Mouse (Mus musculus) liver, postnatal 0 days (tissue): ENCODE results near the gene Lamtor1.

Experiments
- CTCF ChIP-seq: sonication (generic); IDR thresholded peaks from 2 replicates; pipeline ENCODE4 v1.5.1; 2016; ENCODE audit warnings: antibody characterized with exemption, low read depth
- EP300 ChIP-seq: IDR thresholded peaks from 2 replicates; pipeline ENCODE4 v1.6.1; 2016; ENCODE audit warnings: antibody characterized with exemption, low read depth, mild to moderate bottlenecking

DNA sequence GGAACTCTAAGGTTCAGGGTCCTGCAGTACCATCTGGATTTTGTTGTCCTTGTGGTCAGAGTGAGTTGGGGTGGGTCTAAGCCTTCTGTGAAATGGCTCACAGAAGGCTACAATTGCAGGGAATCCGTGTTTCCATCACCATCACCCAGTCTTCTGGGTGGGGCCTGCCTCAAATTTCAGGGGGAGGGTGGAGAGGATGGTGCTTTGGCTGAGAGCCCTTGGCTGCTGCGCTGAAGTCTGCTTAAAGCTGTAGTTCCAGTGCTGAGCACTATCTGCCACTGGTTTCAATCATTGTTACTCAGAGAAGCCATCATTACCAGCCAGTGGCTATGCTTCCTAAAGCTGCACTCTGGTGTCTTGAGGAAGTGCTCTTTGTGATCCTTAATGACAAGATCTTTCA is 68.8 kb downstream of the Lamtor1 start:
- TF ChIP-seq CTCF (no peak), EP300 (no peak)
